Mouse (Mus musculus): ENCODE data around the gene Tenm4.

Tenm4 gene

DNA sequence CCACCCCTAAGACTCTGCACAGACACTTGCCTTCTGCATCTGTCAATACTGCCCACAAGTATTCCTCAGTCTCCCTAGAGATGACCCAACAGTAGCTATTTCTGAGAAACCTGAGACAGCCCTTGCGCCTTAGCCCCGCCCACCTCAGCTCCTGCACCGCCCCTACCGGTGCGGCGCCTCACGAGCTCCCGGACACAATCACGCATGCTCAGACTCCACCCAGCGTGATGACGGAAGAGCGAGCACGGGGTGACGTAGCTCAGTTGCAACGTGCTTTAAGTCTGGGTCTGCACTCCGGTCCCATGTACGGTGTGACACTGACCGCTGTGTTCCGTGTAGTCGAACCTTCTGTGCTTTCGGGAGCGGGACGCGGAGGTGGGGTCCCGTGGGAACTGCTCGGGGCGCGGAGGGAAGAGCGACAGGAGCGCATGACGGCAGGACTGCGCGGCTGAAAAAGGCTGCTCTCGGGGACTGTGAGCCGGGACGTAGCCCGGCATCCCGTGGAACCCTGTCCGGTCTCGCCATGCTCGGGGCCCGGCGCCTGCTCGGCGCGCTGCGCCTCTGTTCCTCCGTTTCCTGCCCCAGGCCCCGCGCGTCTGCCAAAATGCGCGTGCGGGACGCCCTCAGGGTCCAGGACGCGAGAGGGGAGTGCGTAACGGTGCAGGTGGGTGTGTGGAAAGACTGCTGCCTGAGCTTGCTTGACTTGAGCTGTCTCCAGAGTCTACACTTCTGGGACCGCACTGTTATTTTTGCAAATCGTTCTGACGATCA is 780.4 kb downstream of the Tenm4 start, which contains the start of gene Nars2:
TSS of gene Nars2 (plus strand) at position 225 of the 771 bp plus-strand sequence.
- DNase-seq (ENCODE audit: low spot score in 2 of 2), result peak; percentile 89 to 92

DNA sequence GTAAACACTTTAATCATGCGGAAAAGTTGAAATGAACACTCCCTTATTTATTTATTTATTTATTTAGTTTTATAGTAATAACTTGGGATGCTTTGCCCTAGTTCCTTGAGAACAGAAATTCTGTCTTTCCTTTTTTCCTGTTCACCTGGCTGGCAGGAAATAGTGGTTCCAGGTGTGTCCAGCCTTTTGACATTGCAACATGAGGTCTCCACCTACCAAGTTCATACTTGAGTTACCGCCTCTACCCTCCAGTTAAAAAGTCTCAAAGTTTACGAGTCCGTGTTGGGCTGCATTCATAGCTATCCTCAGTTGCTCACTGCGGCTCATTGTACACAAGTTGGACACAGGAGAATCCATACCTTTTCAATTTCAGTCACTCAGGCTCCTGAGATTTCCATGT is 781.0 kb downstream of the Tenm4 start:
- DNase-seq (ENCODE audit: low spot score in 2 of 2), result no peak

DNA sequence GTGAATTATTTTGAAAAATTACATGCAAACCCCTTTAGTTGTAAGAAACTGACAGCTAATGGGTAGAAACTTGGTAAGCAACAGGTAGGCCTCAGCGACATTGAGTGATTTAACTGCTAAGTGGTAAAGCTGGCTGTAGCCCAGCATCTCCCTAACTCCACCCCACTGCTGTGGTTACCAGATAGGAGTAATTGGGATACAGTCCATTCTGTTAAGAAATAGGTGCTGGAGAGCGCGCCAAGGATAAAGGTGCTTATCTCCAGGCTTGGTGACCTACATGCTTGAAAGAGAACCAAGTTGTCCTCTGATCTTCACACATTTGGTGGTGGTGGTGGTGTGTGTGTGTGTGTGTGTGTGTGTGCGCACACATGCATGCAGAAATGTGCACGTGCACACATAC is 788.1 kb downstream of the Tenm4 start:
- no peak for DNase-seq (ENCODE audit: low spot score in 2 of 2)

Data from frontal cortex, postnatal 36 days (tissue).